Mouse (Mus musculus) embryonic facial prominence, embryonic 15.5 days (tissue): ENCODE measurements around the gene Atp9a. TPM values are rescaled to one million over a fixed set of nuclear protein-coding genes. Genes with fewer than 3 reads are reported as not detected.

ENCODE experiments used
- ATAC-seq: fragments of 200-750 bp; cut with Nextera tagmentation; 2 replicates; pipeline ENCODE4 v1.8.0; 2017; ENCODE audit warnings: low read depth, moderate TSS enrichment; ENCODE audit not compliant: insufficient number of reproducible peaks, low FRiP score, low TSS enrichment
- H3K27ac ChIP-seq: fragments of 300-500 bp; sonication (generic); replicated peaks from 2 replicates; pipeline ENCODE4 v1.5.1; 2015; ENCODE audit warnings: mild to moderate bottlenecking, inconsistent platforms
- H3K27me3 ChIP-seq: fragments of 300-500 bp; sonication (generic); 2 replicates; pipeline ENCODE4 v1.6.1; 2015; ENCODE audit warnings: inconsistent platforms
- H3K36me3 ChIP-seq: fragments of 300-500 bp; sonication (generic); 2 replicates; pipeline ENCODE4 v1.6.1; 2015; ENCODE audit warnings: mild to moderate bottlenecking, inconsistent platforms
- H3K4me1 ChIP-seq: fragments of 300-500 bp; sonication (generic); 2 replicates; pipeline ENCODE4 v1.6.1; 2015; ENCODE audit warnings: inconsistent platforms
- H3K4me2 ChIP-seq: fragments of 300-500 bp; sonication (generic); replicated peaks from 2 replicates; pipeline ENCODE4 v1.6.1; 2015; ENCODE audit warnings: mild to moderate bottlenecking, inconsistent platforms
- H3K4me3 ChIP-seq: fragments of 300-500 bp; sonication (generic); replicated peaks from 2 replicates; pipeline ENCODE4 v1.5.1; 2015; ENCODE audit warnings: mild to moderate bottlenecking, inconsistent platforms
- H3K9ac ChIP-seq: fragments of 300-500 bp; sonication (generic); 2 replicates; pipeline ENCODE4 v1.6.1; 2015; ENCODE audit warnings: inconsistent platforms
- H3K9me3 ChIP-seq: fragments of 300-500 bp; sonication (generic); replicated peaks from 2 replicates; pipeline ENCODE4 v1.6.1; 2016; ENCODE audit warnings: inconsistent platforms
- WGBS: fragments of 180-500 bp; shearing (Covaris S2); methylation state at CpG from one replicate; pipeline ENCODE4 v1.1.7; 2015; 5-methylcytosine and 5-hydroxymethylcytosine counted together
- polyA plus RNA-seq: library from polyadenylated mRNA; unstranded; fragments of >200 nt; fragmentation: Nextera tagmentation; extraction: Ambion mirVana; gene quantifications from 2 replicates; pipeline ENCODE4 v1.2.1, GENCODE M21; 2015

The Atp9a gene
- polyA plus RNA-seq: 28.6 and 34.8 TPM in 2 replicates

DNA sequence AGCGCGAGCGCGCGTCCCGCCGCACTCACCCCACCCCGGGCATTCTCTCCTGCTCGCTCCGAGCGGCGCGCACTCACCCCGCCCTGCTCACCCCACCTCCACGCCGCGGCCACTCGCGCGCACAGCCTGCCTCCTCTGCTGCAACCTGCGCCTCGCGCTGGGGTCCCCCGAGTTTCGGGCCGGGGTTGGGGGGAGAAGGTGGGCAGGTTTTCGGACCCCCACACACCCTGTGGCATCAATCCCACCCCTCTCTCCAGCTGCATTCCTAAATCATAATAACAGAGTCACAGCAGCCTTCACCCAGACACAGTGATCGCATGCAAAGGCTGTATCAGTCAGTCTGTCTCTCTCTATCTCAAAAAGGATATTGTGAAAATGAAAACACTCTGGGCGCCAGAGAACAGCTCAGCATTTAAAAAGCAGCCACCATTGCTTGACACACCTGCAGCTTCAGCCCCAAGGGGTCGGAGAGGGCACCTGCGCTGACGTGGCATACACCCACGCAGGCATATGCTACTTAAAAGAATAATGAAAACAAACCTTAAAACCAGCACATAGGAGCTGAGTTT, at the start of gene Atp9a:
Atp9a (minus strand) TSS at position 351 of the 569 bp plus-strand sequence.
- H3K36me3 ChIP-seq: no peaks in the 10 kb centered on the region
- H3K4me1 ChIP-seq: 0 out of 2 replicates have a peak, but pooled peaks cover 16% of the 10 kb centered on the region
- H3K4me2 ChIP-seq: peak within 1 kb of the TSS; percentile 71
- no peaks in the 10 kb centered on the region for H3K9me3 ChIP-seq
- peak within 1 kb of the TSS; percentile 89 for H3K4me3 ChIP-seq
- no peaks in the 10 kb centered on the region for H3K27me3 ChIP-seq
- ATAC-seq: peak; percentile 75
- H3K9ac ChIP-seq: peak within 1 kb of the TSS; percentile 73
- peak within 1 kb of the TSS; percentile 90 for H3K27ac ChIP-seq
- 6% methylated on average over 31 of the region's 33 CpGs for WGBS

DNA sequence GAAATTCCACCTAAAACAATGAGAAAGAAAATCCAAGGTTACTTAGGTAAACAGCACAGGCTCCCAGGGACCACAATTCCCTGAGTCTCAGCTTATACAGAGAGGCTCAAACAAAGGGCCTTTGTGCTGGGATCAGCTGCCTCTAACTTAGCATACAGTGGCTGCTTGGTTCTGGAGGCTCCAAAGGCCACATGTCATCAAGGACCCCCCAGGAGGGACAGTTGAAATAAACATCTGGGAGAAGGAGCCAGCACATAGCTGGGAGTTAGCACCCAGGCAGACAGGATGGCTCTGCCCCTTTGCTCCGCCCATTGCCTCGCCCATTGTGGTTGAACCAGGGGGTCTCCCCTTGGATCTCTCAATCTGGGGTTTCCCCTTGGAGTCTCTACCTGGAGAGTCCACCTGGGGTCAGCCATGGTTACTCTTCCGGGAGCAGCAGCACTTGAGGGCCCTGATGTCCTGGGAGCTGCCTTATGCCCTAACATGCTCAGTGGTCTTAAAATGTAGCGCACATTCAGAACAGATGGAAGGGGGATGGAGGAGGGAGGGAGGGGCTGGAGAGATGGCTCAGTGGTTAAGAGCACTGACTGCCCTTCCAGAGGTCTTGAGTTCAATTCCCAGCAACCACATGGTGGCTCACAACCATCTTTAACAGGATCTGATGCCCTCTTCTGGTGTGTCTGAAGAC, 49.0 kb upstream of the Atp9a start:
- Histone ChIP-seq H3K9me3 (no peaks in the 10 kb centered on the region), H3K27ac (no peak overlapping the region), H3K4me2 (no peak overlapping the region), H3K4me3 (no peak overlapping the region), H3K36me3 (no peaks in the 10 kb centered on the region), H3K9ac (no peak overlapping the region), H3K27me3 (no peaks in the 10 kb centered on the region), H3K4me1 (0 out of 2 replicates have a peak, but pooled peaks cover 2% of the 10 kb centered on the region)
- ATAC-seq: no peak
- 58% methylated on average over 4 of the region's 4 CpGs for WGBS

DNA sequence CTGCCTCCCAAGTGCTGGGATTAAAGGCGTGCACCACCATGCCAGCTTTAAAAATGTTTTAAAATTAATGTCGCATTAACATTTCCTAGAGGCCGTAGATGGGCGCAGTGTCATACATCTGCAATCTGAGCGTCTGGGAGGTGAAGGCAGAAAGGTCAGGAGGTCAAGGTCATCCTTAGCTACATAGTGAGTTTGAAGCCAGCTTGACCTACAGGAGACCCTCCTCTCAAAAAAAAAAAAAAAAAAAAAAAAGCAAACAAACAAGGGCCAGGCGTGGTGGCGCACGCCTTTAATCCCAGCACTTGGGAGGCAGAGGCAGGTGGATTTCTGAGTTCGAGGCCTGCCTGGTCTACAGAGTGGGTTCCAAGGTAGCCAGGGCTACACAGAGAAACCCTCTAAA, 44.0 kb upstream of the Atp9a start:
- no peaks in the 10 kb centered on the region for H3K9me3 ChIP-seq
- H3K36me3 ChIP-seq: no peaks in the 10 kb centered on the region
- H3K27me3 ChIP-seq: no peaks in the 10 kb centered on the region
- H3K9ac ChIP-seq: no peak overlapping the region
- no peak overlapping the region for H3K4me3 ChIP-seq
- 89% methylated on average over 9 of the region's 9 CpGs for WGBS
- no peak overlapping the region for H3K27ac ChIP-seq
- ATAC-seq: no peak
- H3K4me2 ChIP-seq: no peak overlapping the region
- H3K4me1 ChIP-seq: 0 out of 2 replicates have a peak, but pooled peaks cover 2% of the 10 kb centered on the region

DNA sequence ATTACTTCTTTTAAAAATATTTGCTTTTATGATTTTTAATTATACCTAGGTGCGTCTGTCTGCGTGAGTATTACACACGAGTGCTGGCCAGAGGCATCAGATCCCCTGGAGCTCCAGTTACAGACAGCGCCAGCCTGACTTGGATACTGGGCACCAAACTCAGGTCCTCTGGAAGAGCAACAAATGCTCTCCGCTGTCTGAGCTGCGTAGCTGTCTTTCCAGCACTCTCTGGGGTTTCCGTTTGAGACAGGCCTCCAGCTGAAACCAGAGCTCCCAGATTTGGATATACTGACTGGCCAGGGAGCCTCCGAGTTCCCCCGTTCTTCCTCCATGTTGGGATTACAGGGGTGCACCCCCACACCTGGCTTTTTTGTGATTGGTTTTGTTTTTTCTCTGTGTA, 38.4 kb upstream of the Atp9a start:
- Histone ChIP-seq H3K27me3 (no peaks in the 10 kb centered on the region), H3K27ac (0 out of 2 replicates have a peak overlapping the region, but pooled peaks have one; percentile 34), H3K9ac (no peak overlapping the region), H3K4me1 (peaks cover 13% of the 10 kb centered on the region), H3K4me3 (no peak overlapping the region), H3K36me3 (no peaks in the 10 kb centered on the region), H3K9me3 (no peaks in the 10 kb centered on the region), H3K4me2 (no peak overlapping the region)
- WGBS: 23% methylated on average over 9 of the region's 9 CpGs
- no peak for ATAC-seq

DNA sequence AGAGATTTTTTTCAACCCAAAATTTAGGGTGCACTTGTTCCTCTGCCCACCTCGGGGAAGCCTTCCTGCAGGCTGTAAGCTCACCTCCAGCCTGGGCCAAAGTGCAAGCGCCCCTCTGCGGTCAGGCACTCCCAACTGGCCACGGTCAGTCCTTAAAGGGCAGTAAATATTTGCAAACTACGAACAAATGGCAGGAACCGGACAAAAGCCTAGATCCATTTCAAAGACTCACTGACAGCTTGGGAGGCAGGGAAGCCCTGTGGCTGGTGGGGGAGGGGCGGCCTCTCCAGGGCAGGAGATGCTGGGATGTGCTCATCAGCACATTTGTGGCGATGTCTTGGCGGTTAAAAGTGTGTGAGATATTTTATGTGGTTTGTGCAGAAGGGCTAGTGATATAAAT, 37.8 kb upstream of the Atp9a start:
- Histone ChIP-seq H3K4me1 (peaks cover 13% of the 10 kb centered on the region), H3K36me3 (no peaks in the 10 kb centered on the region), H3K9ac (no peak overlapping the region), H3K4me3 (no peak overlapping the region), H3K27ac (no peak overlapping the region), H3K27me3 (no peaks in the 10 kb centered on the region), H3K4me2 (no peak overlapping the region), H3K9me3 (no peaks in the 10 kb centered on the region)
- 17% methylated on average over 9 of the region's 9 CpGs for WGBS
- no peak for ATAC-seq

DNA sequence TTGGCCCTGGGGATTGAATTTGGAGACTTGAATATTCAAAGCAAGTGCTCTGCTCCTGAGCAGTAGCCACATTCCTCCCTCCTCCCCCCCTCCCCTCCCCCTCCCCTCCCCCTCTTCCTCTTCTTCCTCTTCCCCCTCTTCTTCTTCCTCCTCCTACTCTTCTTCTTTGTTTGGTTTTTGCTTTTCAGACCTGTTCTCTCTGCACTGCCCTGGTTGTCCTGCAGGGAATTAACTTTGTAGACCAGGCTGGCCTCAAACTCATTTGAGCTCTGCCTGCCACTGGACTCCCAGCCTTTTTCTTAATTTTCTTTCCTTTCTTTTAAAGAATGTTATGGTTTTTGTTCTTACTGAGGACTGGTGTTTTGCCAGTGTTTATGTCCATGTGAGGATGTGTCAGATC, 35.3 kb upstream of the Atp9a start:
- ATAC-seq: no peak
- Histone ChIP-seq H3K4me3 (no peak overlapping the region), H3K9ac (no peak overlapping the region), H3K4me2 (no peak overlapping the region), H3K9me3 (no peaks in the 10 kb centered on the region), H3K4me1 (peaks cover 13% of the 10 kb centered on the region), H3K27ac (no peak overlapping the region), H3K27me3 (no peaks in the 10 kb centered on the region), H3K36me3 (no peaks in the 10 kb centered on the region)

DNA sequence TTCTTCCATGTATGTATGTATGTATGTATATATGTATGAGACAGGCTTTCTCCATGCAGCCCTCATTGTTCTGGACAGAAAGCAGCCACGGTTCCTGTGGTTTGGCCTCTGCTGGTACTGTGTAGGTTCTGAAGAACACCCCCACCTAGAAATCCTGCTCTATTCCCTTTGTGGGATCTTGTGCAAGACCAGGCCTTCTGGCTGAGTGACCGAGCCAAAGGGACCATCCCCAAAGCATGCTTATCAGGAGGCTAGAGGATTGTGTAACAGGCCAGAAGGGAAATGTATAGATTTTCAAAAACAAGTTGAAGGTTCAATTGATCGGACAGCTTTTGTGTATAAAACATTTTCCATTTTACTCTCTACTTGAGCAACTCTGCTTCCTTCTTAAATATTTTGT, 34.0 kb upstream of the Atp9a start:
- no peak overlapping the region for H3K4me2 ChIP-seq
- H3K9me3 ChIP-seq: no peaks in the 10 kb centered on the region
- no peak overlapping the region for H3K4me3 ChIP-seq
- H3K36me3 ChIP-seq: no peaks in the 10 kb centered on the region
- no peaks in the 10 kb centered on the region for H3K27me3 ChIP-seq
- no peak for ATAC-seq
- 82% methylated on average over 3 of the region's 3 CpGs for WGBS
- H3K27ac ChIP-seq: no peak overlapping the region
- H3K4me1 ChIP-seq: peaks cover 13% of the 10 kb centered on the region
- no peak overlapping the region for H3K9ac ChIP-seq

DNA sequence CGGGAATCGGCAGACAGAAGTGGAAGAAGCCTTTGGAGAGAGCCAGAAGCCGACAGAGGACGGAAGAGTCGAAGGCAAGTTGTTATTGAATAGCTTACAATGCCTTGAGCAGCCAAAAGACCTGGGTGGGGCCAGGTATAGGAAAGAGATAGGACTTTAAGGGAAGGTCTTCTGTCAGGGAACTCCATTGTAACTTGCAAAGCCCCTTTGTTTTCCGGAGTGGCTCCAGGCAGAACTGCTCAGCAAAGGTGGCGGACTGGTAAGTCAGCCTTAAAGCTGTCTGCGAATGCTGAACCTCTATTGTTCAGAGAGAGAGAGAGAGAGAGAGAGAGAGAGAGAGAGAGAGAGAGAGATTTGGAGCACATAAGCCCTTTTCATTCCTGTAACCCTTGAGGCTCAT, 27.1 kb upstream of the Atp9a start:
- peaks cover 63% of the 10 kb centered on the region for H3K27me3 ChIP-seq
- 32% methylated on average over 8 of the region's 8 CpGs for WGBS
- no peaks in the 10 kb centered on the region for H3K9me3 ChIP-seq

DNA sequence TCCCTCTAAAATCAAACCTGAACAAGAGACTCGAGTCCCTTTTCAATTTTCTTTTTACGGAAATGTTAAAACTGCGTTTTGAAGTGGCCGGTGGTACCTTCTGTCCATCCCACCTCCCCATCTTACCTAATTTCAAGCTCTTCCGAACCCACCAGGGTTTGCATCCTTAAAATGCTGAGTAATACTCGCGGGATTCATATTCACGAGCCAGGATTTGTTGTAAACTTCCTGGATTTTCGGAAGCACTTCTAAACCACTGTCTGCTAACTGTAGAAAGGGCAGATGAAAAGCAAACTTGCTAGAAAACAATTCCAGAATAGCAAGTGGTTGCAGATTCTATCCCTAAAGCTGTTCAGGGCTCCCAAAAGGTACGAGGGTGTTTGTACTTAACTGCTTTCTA, 25.4 kb upstream of the Atp9a start, which contains the start of gene Sall4:
Sall4 (minus strand) TSS at position 362 of the 400 bp plus-strand sequence.
- peak within 1 kb of the TSS; percentile 95 for H3K4me2 ChIP-seq
- H3K4me3 ChIP-seq: peak within 1 kb of the TSS; percentile 53
- no peak within 1 kb of the TSS for H3K9ac ChIP-seq
- ATAC-seq: no peak
- no peak within 1 kb of the TSS for H3K27ac ChIP-seq
- H3K27me3 ChIP-seq: peaks cover 78% of the 10 kb centered on the region
- H3K36me3 ChIP-seq: no peaks in the 10 kb centered on the region
- peaks cover 25% of the 10 kb centered on the region for H3K4me1 ChIP-seq
- WGBS: 11% methylated on average over 10 of the region's 10 CpGs
- H3K9me3 ChIP-seq: no peaks in the 10 kb centered on the region

More for the DNA sequence above, 27.1 kb upstream of the Atp9a start:
- ATAC-seq: no peak
- H3K36me3 ChIP-seq: no peaks in the 10 kb centered on the region
- no peak overlapping the region for H3K4me3 ChIP-seq
- no peak overlapping the region for H3K4me2 ChIP-seq
- peaks cover 25% of the 10 kb centered on the region for H3K4me1 ChIP-seq
- no peak overlapping the region for H3K27ac ChIP-seq
- H3K9ac ChIP-seq: no peak overlapping the region

DNA sequence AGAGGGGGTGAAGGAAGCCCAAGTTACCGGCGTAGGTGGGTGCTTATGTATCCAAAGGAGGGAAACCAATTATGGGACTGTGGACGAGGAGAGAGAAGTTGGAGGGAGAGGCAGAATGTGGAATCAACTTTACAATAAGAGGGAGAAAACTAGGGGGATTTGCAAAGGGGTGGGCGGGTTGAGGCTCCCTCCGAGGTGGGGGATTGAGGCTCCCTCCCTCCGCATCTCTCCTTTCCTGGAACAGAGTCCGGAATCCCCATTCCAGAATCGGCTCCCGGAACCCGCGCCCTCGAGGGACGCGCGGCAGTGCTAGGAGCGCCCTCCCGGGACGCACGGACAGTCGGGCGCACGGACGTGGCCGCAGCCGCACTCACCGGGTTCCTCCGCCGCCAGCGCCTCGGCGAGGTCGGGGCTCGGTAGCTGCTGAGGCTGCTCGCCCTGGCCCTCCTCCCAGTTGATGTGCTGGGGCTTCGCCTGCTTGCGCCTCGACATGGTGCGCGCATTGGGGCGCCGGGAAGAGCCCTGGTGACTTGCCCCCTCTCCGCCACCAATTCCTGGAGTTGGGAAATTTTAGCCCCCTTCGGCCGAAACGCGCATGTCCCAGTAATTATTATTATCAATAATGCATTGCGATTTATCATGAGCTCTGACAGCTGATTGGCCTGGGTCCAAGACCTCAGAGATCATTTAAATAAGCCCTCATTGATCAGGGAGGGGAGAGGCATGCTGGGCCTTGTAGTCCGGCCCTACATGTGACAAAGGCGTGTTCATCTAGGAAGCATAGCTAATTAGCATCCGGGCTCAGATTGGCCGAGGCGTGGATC, 24.5 kb upstream of the Atp9a start:
- H3K4me1 ChIP-seq: peaks cover 25% of the 10 kb centered on the region
- H3K27me3 ChIP-seq: peaks cover 86% of the 10 kb centered on the region
- WGBS: under 1% methylated on average over 52 of the region's 52 CpGs
- no peaks in the 10 kb centered on the region for H3K9me3 ChIP-seq
- H3K27ac ChIP-seq: no peak overlapping the region
- no peaks in the 10 kb centered on the region for H3K36me3 ChIP-seq
- H3K4me2 ChIP-seq: peak overlapping the region; percentile 95
- ATAC-seq: 0 out of 2 replicates have a peak, but pooled peaks have one; percentile 17
- H3K9ac ChIP-seq: 0 out of 2 replicates have a peak overlapping the region, but pooled peaks have one; percentile 16
- peak overlapping the region; percentile 53 for H3K4me3 ChIP-seq
